Mouse (Mus musculus) embryonic facial prominence, embryonic 15.5 days (tissue): Measurements from ENCODE around the gene Clptm1. TPM values are rescaled to one million over a fixed set of nuclear protein-coding genes. Genes with fewer than 3 reads are reported as not detected.

Source experiments
- ATAC-seq: fragments of 200-750 bp; cut with Nextera tagmentation; 2 replicates; pipeline ENCODE4 v1.8.0; 2017; ENCODE audit warnings: low read depth, moderate TSS enrichment; ENCODE audit not compliant: insufficient number of reproducible peaks, low FRiP score, low TSS enrichment
- H3K27ac ChIP-seq: fragments of 300-500 bp; sonication (generic); replicated peaks from 2 replicates; pipeline ENCODE4 v1.5.1; 2015; ENCODE audit warnings: mild to moderate bottlenecking, inconsistent platforms
- H3K27me3 ChIP-seq: fragments of 300-500 bp; sonication (generic); 2 replicates; pipeline ENCODE4 v1.6.1; 2015; ENCODE audit warnings: inconsistent platforms
- H3K36me3 ChIP-seq: fragments of 300-500 bp; sonication (generic); 2 replicates; pipeline ENCODE4 v1.6.1; 2015; ENCODE audit warnings: mild to moderate bottlenecking, inconsistent platforms
- H3K4me1 ChIP-seq: fragments of 300-500 bp; sonication (generic); 2 replicates; pipeline ENCODE4 v1.6.1; 2015; ENCODE audit warnings: inconsistent platforms
- H3K4me2 ChIP-seq: fragments of 300-500 bp; sonication (generic); replicated peaks from 2 replicates; pipeline ENCODE4 v1.6.1; 2015; ENCODE audit warnings: mild to moderate bottlenecking, inconsistent platforms
- H3K4me3 ChIP-seq: fragments of 300-500 bp; sonication (generic); replicated peaks from 2 replicates; pipeline ENCODE4 v1.5.1; 2015; ENCODE audit warnings: mild to moderate bottlenecking, inconsistent platforms
- H3K9ac ChIP-seq: fragments of 300-500 bp; sonication (generic); 2 replicates; pipeline ENCODE4 v1.6.1; 2015; ENCODE audit warnings: inconsistent platforms
- H3K9me3 ChIP-seq: fragments of 300-500 bp; sonication (generic); replicated peaks from 2 replicates; pipeline ENCODE4 v1.6.1; 2016; ENCODE audit warnings: inconsistent platforms
- WGBS: fragments of 180-500 bp; shearing (Covaris S2); methylation state at CpG from one replicate; pipeline ENCODE4 v1.1.7; 2015; 5-methylcytosine and 5-hydroxymethylcytosine counted together
- polyA plus RNA-seq: library from polyadenylated mRNA; unstranded; fragments of >200 nt; fragmentation: Nextera tagmentation; extraction: Ambion mirVana; gene quantifications from 2 replicates; pipeline ENCODE4 v1.2.1, GENCODE M21; 2015

Gene Clptm1
- polyA plus RNA-seq, 1 experiment from 2014 or later = 89.1 TPM

DNA sequence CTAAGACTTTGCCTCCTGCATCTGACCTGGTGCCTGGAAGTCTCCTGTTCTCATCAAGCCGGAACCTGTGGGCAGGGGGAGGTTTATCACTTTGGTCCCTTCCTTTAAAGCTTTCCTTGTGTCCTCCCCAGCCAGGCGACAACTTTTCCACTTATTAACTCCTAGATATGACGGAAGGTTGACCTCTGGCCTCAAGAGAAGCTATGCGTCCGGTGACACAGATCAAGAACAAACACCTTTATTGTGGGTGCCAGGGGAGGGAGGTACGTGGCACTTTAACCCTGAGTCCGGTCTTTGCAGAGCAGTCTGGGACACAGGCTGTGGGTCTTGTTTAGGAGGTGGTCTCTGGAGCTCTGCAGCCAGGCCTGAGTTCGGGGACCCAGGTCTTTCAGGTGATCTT is 13.0 kb upstream of the Clptm1 start, which contains the start of gene Apoc2:
Apoc2 (minus strand) TSS at position 70 of the 400 bp plus-strand sequence.
- Histone ChIP-seq H3K4me3 (no peak within 1 kb of the TSS), H3K27me3 (no peaks in the 10 kb centered on the region), H3K9me3 (no peaks in the 10 kb centered on the region), H3K36me3 (no peaks in the 10 kb centered on the region), H3K27ac (no peak within 1 kb of the TSS), H3K4me1 (no peaks in the 10 kb centered on the region), H3K9ac (no peak within 1 kb of the TSS), H3K4me2 (no peak within 1 kb of the TSS)
- 60% methylated on average over 8 of the region's 8 CpGs for WGBS
- ATAC-seq = no peak

DNA sequence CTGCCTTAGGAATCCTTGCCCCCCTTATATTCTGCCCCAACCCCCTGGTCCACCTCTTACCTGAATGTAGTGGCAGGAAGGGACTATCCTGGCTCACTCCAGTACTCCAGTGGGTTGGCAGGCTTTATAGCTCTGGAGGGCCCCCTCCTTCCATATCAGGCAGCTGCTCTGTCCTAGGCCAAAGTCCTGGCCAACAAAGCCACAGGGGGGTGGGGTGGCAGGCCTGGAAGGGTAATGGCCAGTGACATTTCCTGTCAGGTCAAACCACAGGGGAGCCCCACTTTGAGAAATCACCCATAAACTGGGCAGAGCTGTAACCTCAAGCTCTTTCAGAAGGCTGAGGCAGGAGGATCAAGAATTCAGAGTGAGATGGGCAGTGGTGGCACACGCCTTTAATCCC is 11.8 kb upstream of the Clptm1 start:
- Histone ChIP-seq H3K27ac (no peak overlapping the region), H3K4me1 (no peaks in the 10 kb centered on the region), H3K27me3 (no peaks in the 10 kb centered on the region), H3K4me2 (no peak overlapping the region), H3K4me3 (no peak overlapping the region), H3K36me3 (no peaks in the 10 kb centered on the region), H3K9me3 (no peaks in the 10 kb centered on the region), H3K9ac (no peak overlapping the region)
- no peak for ATAC-seq
- 62% methylated on average over 1 of the region's 1 CpGs for WGBS

DNA sequence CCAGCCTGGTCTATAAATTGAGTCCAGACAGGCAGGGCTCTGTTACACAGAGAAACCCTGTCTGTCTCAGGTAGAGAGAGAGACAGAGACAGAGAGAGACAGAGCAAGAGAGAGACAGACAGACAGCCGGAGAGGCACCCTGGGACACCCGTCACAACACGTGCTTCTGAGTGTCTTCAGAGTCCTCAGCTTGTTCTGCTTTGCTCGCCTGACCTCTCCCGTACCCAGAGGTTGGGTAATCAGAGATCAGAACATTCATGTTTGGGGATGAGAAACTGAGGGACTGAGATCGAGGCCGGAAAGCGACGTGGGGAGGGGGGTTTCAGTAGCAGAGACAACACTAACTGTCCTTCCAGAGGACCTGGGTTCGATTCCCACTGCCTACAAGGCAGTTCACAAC is 11.0 kb upstream of the Clptm1 start:
- ATAC-seq = no peak
- Histone ChIP-seq H3K36me3 (no peaks in the 10 kb centered on the region), H3K4me1 (no peaks in the 10 kb centered on the region), H3K27me3 (no peaks in the 10 kb centered on the region), H3K27ac (no peak overlapping the region), H3K4me3 (no peak overlapping the region), H3K4me2 (no peak overlapping the region), H3K9ac (no peak overlapping the region), H3K9me3 (no peaks in the 10 kb centered on the region)
- WGBS = 83% methylated on average over 10 of the region's 10 CpGs

DNA sequence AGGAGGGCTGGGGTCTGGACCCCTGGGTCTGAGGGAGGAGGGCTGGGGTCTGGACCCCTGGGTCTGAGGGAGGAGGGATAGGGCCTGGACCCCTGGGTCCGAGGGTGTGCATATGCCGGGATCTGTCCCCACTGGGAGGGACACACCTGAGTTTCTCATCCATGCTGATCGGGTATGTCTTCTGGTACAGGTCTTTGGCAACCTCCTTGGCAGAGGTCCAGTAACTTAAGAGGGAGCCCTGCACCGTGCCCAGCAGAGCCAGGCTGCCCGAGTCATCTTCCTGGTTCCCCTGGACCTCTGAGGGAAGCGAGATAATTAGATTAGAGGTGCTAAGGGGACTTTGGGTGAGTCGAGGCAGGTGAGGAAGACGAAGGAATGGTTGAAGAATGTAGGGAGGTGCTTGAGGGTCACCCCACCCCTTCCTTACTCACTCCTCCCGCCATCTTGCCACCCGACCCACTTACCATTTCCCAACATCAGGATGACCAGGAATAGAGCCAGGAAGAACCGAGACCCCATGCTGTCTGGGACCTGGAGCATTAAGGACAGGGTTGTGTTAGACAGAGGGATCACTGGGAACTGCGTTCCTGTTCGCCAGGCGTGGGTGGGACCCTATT is 8.4 kb upstream of the Clptm1 start:
- Histone ChIP-seq H3K27me3 (no peaks in the 10 kb centered on the region), H3K9ac (no peak overlapping the region), H3K27ac (no peak overlapping the region), H3K4me2 (no peak overlapping the region), H3K36me3 (no peaks in the 10 kb centered on the region), H3K9me3 (no peaks in the 10 kb centered on the region), H3K4me3 (no peak overlapping the region), H3K4me1 (peaks cover 6% of the 10 kb centered on the region)
- 57% methylated on average over 14 of the region's 14 CpGs for WGBS
- no peak for ATAC-seq

DNA sequence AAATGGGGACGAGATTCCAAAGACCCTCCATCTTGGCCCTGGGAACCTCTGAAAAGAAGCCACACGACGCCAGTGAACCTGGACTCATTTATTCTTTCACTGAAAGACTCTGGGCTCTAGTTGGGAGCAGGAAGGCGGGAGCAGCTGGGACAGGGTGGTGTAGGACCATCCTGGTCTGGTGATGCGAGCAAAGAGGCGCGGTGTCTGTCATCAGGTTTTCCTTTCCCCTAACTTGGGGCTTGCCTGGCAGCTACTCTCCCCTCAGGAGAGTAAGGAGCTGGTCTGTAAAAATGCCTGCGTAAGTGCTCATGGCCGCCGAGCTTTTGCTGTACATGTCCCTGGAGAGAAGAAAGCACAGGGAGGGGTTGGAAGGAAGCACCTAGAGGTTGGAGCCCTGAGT is 6.7 kb upstream of the Clptm1 start:
- Histone ChIP-seq H3K9ac (no peak overlapping the region), H3K4me1 (peaks cover 6% of the 10 kb centered on the region), H3K4me3 (no peak overlapping the region), H3K27me3 (no peaks in the 10 kb centered on the region), H3K36me3 (no peaks in the 10 kb centered on the region), H3K27ac (no peak overlapping the region), H3K9me3 (no peaks in the 10 kb centered on the region), H3K4me2 (no peak overlapping the region)
- ATAC-seq = no peak
- 60% methylated on average over 10 of the region's 10 CpGs for whole genome bisulfite sequencing

DNA sequence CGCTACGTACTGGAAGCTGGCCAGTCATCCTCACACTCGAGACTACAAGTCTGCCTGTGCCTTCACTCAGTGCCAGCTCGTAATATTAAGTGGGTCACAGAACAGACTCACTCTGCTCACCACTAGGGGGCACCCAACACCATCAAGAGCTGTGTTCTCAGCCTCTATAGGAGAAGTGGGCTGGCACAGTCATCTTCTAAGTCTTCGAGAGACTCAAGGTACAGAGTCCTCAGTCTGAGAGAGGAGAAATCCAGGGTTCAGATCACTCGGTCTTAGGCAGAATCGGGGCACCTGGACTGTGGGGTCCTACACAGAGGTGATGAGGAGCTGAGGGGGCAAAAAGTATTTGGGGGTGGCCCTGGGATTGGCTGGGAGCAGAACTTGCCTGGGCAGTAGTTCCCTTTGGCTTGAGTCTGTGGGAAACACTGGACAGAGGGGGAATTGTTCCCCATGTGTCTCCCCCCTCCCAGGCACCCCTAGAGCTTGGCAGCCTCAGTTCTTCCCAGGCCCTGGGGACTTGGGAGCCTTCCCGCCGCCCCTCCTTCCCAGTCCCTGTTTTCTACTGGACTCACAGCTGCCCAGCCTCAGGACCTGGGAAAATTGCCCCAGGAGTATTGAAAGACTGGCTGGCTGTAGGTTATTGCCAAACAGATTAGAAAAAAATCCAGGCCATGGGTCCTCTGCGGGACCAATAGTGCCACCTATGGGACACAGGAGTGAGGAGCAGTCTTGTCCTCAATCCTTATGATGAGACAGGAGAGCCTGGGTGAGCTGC is 4.3 kb upstream of the Clptm1 start:
- no peaks in the 10 kb centered on the region for H3K9me3 ChIP-seq
- no peaks in the 10 kb centered on the region for H3K27me3 ChIP-seq
- no peaks in the 10 kb centered on the region for H3K36me3 ChIP-seq
- peak; percentile 68 for ATAC-seq
- H3K4me3 ChIP-seq = peak overlapping the region; percentile 11; the same call in 1 of the 2 replicates
- peak overlapping the region; percentile 71; the same call in 1 of the 2 replicates for H3K27ac ChIP-seq
- H3K9ac ChIP-seq = peak overlapping the region; percentile 37; the same call in 1 of the 2 replicates
- WGBS = 4% methylated on average over 10 of the region's 10 CpGs
- peaks cover 13% of the 10 kb centered on the region for H3K4me1 ChIP-seq
- H3K4me2 ChIP-seq = peak overlapping the region; percentile 37

DNA sequence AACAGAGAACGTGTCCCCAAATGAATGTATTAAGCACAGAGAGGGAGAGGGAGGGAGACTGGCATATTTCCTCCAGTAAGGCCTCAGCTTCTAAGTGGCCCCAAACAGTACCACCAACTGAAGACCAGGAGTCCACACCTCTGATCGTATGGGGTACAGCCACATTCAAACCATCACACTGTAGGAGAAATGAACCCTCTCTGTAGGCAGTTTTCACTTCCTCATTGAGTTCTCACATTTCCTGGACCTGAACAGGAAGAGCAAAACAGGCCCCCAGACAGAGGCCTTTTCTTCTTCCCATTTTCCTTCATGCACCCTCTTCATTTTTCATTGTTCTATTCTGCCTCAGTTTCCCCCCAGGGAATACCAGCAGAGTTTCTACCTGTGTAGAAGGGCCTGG is 2.6 kb upstream of the Clptm1 start:
- no peak overlapping the region for H3K9ac ChIP-seq
- no peak overlapping the region for H3K27ac ChIP-seq
- H3K9me3 ChIP-seq = no peaks in the 10 kb centered on the region
- H3K4me2 ChIP-seq = no peak overlapping the region
- no peak overlapping the region for H3K4me3 ChIP-seq
- WGBS = 77% methylated on average over 2 of the region's 2 CpGs
- H3K27me3 ChIP-seq = no peaks in the 10 kb centered on the region
- H3K4me1 ChIP-seq = peaks cover 21% of the 10 kb centered on the region
- no peak for ATAC-seq
- no peaks in the 10 kb centered on the region for H3K36me3 ChIP-seq

DNA sequence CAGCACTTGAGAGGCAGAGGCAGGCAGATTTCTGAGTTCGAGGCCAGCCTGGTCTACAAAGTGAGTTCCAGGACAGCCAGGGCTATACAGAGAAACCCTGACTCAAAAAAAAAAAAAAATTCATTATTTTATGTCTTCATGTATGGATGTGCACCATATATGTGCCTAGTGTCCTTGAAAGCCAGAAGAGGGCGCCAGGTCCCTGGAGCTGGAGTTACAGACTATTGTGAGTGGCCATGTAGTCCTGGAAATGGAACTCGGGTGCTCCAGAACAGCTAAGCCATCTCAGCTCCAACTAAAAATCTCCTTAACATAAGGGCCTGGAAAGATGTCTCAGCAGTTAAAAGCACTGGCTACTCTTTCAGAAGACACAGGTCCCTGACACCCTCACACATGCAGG is 1.9 kb upstream of the Clptm1 start:
- 67% methylated on average over 3 of the region's 3 CpGs for WGBS
- no peak for ATAC-seq
- peaks cover 3% of the 10 kb centered on the region; the same call in 1 of the 2 replicates for H3K36me3 ChIP-seq
- H3K4me3 ChIP-seq = no peak overlapping the region
- no peak overlapping the region for H3K9ac ChIP-seq
- H3K4me1 ChIP-seq = peaks cover 21% of the 10 kb centered on the region
- H3K27ac ChIP-seq = no peak overlapping the region
- H3K27me3 ChIP-seq = no peaks in the 10 kb centered on the region
- no peak overlapping the region for H3K4me2 ChIP-seq
- no peaks in the 10 kb centered on the region for H3K9me3 ChIP-seq

DNA sequence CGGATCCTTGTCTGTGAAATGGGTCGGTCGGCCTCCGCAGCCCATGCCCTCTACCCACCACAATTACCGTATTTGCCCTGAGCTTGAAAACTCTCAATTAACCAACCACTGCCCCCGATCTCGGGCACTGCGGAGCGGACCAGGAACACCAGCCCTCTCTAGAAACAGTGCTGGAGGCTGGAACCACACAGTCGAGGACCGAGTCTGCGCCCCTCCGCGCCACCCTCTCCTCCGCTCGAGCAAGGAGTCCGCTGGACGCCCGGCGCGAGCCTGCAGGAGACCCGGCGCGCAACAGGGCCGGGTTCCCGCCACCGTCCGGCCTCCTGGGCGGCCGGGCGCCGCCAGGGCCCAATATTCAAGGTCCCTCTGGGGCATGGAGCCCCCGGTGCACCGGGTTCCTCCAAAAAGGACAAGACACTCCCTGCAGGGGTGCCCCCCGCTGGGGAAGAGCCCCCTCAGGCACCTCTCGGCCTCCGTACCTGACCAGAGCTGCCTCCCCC is 328 bp downstream of the Clptm1 start:
- under 1% methylated on average over 32 of the region's 37 CpGs for WGBS
- Histone ChIP-seq H3K4me2 (peak overlapping the region; percentile 67), H3K9ac (peak overlapping the region; percentile 97), H3K9me3 (no peaks in the 10 kb centered on the region), H3K4me1 (peaks cover 21% of the 10 kb centered on the region), H3K36me3 (peaks cover 11% of the 10 kb centered on the region), H3K27me3 (no peaks in the 10 kb centered on the region), H3K4me3 (peak overlapping the region; percentile 99), H3K27ac (peak overlapping the region; percentile 75)
- ATAC-seq = peak; percentile 45

DNA sequence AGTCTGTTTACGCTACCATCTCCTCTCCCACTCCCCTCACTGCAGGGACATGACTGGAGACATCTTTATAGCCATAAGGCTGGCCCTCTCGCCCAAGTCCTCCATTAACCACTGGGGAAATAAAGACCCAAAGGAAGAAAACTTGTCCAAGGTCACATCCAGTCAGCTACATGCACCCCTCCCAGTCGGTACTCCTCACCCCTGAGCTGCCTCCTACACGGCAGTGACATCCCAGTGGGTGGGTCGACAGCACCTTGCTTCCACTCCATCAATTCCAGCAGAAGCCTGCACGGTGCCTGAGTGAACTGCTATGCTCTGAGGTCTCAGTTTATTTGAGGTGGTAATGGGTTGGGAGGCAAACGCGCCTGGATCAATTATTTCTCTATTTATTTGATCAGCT is 893 bp downstream of the Clptm1 start:
- Histone ChIP-seq H3K4me3 (peak overlapping the region; percentile 99), H3K27ac (no peak overlapping the region), H3K36me3 (peaks cover 13% of the 10 kb centered on the region), H3K9ac (peak overlapping the region; percentile 97), H3K4me1 (peaks cover 16% of the 10 kb centered on the region), H3K9me3 (no peaks in the 10 kb centered on the region), H3K4me2 (peak overlapping the region; percentile 67), H3K27me3 (no peaks in the 10 kb centered on the region)
- 14% methylated on average over 8 of the region's 8 CpGs for WGBS
- no peak for ATAC-seq

DNA sequence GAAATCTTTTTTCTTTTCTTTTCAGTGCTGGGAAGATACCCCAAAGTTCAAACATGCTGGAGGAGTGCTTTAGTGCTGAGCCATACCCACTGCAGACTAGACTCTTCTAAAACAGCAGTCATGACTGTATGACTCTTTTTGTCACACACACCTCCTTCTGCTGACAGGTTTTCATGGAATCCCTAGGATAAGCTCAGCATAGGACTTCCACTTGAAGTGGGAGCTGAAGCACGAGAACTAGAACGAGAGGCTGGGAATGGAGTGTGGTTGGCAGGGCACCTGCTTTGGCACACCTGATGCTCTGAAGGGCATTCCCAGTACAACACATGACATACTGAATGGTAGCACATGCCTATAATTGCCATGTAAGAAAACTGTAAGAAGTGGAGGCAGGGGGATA is 12.2 kb downstream of the Clptm1 start:
- Histone ChIP-seq H3K4me1 (no peaks in the 10 kb centered on the region), H3K27ac (no peak overlapping the region), H3K4me3 (no peak overlapping the region), H3K4me2 (no peak overlapping the region), H3K36me3 (peaks cover 70% of the 10 kb centered on the region), H3K9ac (no peak overlapping the region), H3K27me3 (no peaks in the 10 kb centered on the region), H3K9me3 (no peaks in the 10 kb centered on the region)
- ATAC-seq = no peak
- 95% methylated on average over 2 of the region's 2 CpGs for WGBS
